ENCODE assay signal across 17 mouse cellular contexts in the genomic region with DNA sequence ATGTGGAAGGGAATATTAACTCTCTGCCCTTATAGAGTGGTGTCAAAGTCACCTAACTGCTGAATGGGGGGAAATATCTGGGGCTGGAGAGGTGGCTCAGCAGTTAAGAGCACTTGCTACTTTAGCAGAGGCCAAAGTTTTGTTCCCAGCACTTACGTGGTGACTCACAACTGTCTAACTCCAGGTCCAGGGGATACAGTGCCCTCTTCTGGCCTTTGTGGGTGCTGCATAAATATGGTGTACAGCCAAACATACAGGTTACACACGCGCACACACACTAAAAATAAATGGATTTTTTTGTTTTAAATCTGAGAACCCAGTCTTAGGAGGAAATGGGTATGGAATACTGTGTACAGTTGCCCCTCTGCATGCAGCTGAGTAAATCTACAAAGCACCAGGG. TPM values are rescaled to one million over a fixed set of nuclear protein-coding genes. Genes with fewer than 3 reads are reported as not detected.
DNase-seq lines count a peak whose midpoint lies in the region; TF ChIP-seq lines count a peak whose summit lies in the region.
"Had no signal": no experiment of that assay in that cellular context is flagged by ENCODE, and none has a peak within 500 bp of the region (broad histone marks: within the 10 kb centered on the region; RNA-seq: fewer than 3 reads in every experiment).

No protein-coding gene starts in this region.

- DNase-seq in kidney, adult 2 months = no peak
- DNase-seq in kidney, postnatal 25 days = no peak
- DNase-seq in thymus, postnatal 25 days = peak; percentile 9
- no peak for DNase-seq in thymus, adult 2 months
- peak; percentile 69 for DNase-seq in ZHBTc4 (ENCODE audit: low read depth, low spot score)
- DNase-seq in splenic B cell, adult 2 months (ENCODE audit: low read depth, low spot score) = peak; percentile 1
- no peak for DNase-seq in right cerebral cortex, postnatal 4 days
- no peak for DNase-seq in gastrocnemius, postnatal 14 days
- DNase-seq: cerebellum, adult 11 months; gastrocnemius, postnatal 36 days; right cerebral cortex, adult 18-20 months had no signal

- intact Hi-C loops in gastrocnemius, postnatal 14 days (cut with DNase I; ENCODE audit: low total_unique reads) = no loop called here

- no peaks in the 10 kb centered on the region for H3K4me1 ChIP-seq in kidney, adult 2 months (ENCODE audit: control insufficient read depth, insufficient read depth, low read length)
- H3K4me1 ChIP-seq in thymus, adult 2 months (replicated peaks; ENCODE audit: control insufficient read depth, insufficient read depth, low read length) = no peaks in the 10 kb centered on the region; the same call in 1 of the 2 replicates

- 0 out of 2 replicates have a peak, but pooled peaks have one; percentile 12 for TF ChIP-seq CTCF in kidney, adult 2 months (conservative IDR thresholded peaks at IDR 0.05; ENCODE audit: insufficient read depth, insufficient read length, low read depth, low read length)
- no peak for TF ChIP-seq CTCF in thymus, adult 2 months (IDR thresholded peaks at IDR 0.05; ENCODE audit: borderline replicate concordance, control insufficient read depth, extremely low read depth, insufficient read depth, low read length, poor library complexity)

- no peak for TF ChIP-seq POLR2A in kidney, adult 2 months (IDR thresholded peaks at IDR 0.05; ENCODE audit: low read depth, low read length)
- no peak for TF ChIP-seq POLR2A in thymus, adult 2 months (IDR thresholded peaks at IDR 0.05; ENCODE audit: control insufficient read depth, extremely low read depth, insufficient read depth, low read length, poor library complexity)

- H3K4me3 ChIP-seq in kidney, adult 2 months (ENCODE audit: insufficient read depth, low read depth, low read length) = no peak overlapping the region
- no peak overlapping the region for H3K4me3 ChIP-seq in thymus, adult 2 months (ENCODE audit: control insufficient read depth, insufficient read depth, low read length)
- H3K4me3 ChIP-seq: erythroblast, embryonic 14.5 days; heart, embryonic 15.5 days; neural tube, embryonic 13.5 days had no signal

- no peak overlapping the region for H3K27ac ChIP-seq in kidney, adult 2 months (ENCODE audit: insufficient read depth, low read depth, low read length)
- no peak overlapping the region for H3K27ac ChIP-seq in thymus, adult 2 months (ENCODE audit: control insufficient read depth, insufficient read depth, low read length)
- H3K27ac ChIP-seq: heart, embryonic 15.5 days; macrophage; neural tube, embryonic 13.5 days had no signal

- no peaks in the 10 kb centered on the region for H3K36me3 ChIP-seq in kidney, adult 2 months (ENCODE audit: control insufficient read depth, insufficient read depth, low read length)
- no peaks in the 10 kb centered on the region for H3K36me3 ChIP-seq in thymus, adult 2 months (ENCODE audit: control insufficient read depth, insufficient read depth, low read length)
- H3K36me3 ChIP-seq in splenic B cell, adult 2 months (ENCODE audit: control insufficient read depth, insufficient read depth, low read length, poor library complexity, severe bottlenecking) = no peaks in the 10 kb centered on the region
- H3K36me3 ChIP-seq: G1E; heart, embryonic 15.5 days; neural tube, embryonic 13.5 days had no signal

- WGBS in kidney, adult 2 months = 94% methylated on average over 3 of the region's 3 CpGs
- 96% methylated on average over 3 of the region's 3 CpGs for WGBS in thymus, adult 2 months

- no peaks in the 10 kb centered on the region for H3K27me3 ChIP-seq in kidney, adult 2 months (replicated peaks; ENCODE audit: control insufficient read depth, insufficient read depth, low read length)
- no peaks in the 10 kb centered on the region for H3K27me3 ChIP-seq in thymus, adult 2 months (ENCODE audit: control insufficient read depth, insufficient read depth, low read length)
- no peaks in the 10 kb centered on the region for H3K27me3 ChIP-seq in splenic B cell, adult 2 months (ENCODE audit: control insufficient read depth, insufficient read depth, low read length, poor library complexity, severe bottlenecking)
- H3K27me3 ChIP-seq: heart, embryonic 15.5 days had no signal

RNA-seq across cellular contexts. Expression of gene Esrrb, which starts 24.7 kb away (rescaled TPM):
- 16.7 and 21.5 TPM in 2 replicates for polyA plus RNA-seq in kidney, adult 2 months (2012; rRNA removed)
- 0.24 and 0.55 TPM in 2 replicates for polyA plus RNA-seq in thymus, adult 2 months (2012; rRNA removed)
- total RNA-seq in gastrocnemius, postnatal 14 days (2021) = 1 to 10 TPM; 1.6 to 2.9 TPM
- polyA plus RNA-seq: erythroblast, embryonic 14.5 days; G1E; liver, embryonic 11.5 days; macrophage had no signal

Comparison
In these comparisons a context has a peak if more than half of its experiments do, and no peak if none do; other contexts are left out.
1. DNase-seq: peak in thymus, postnatal 25 days (single experiment), ZHBTc4 (single experiment) and splenic B cell, adult 2 months (single experiment); none in kidney, adult 2 months (single experiment), kidney, postnatal 25 days (0 of 2), thymus, adult 2 months (single experiment), right cerebral cortex, postnatal 4 days (single experiment) and gastrocnemius, postnatal 14 days (single experiment).
2. RNA of gene Esrrb, which starts 24.7 kb away (polyA plus RNA-seq): 16.7 to 21.5 TPM in kidney, adult 2 months; 0.24 to 0.55 TPM in thymus, adult 2 months; every median in the first group is over 10 times any median in the second.